Mouse (Mus musculus): ENCODE results near the gene Mamdc2. TPM values are rescaled to one million over a fixed set of nuclear protein-coding genes. Genes with fewer than 3 reads are reported as not detected.

Gene Mamdc2
- polyA plus RNA-seq, 1 experiment from 2014 or later = 0.89 TPM

DNA sequence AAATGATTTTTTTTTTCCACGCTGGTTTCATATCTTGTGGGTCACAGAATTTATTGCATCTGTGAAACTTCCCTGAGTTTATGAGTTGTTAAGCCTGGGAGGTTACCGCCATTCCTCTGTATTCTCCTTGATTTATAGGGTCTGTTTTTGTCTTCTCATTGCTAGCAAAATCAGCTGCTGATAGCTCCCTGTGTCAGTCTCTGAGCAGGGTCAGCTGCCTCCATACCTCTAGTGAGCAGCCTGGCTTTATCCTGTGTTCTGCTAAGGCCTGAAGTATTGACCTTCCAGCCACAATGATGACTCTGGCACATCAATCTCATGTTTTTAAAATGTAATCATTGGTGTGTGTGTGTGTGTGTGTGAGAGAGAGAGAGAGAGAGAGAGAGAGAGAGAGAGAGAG lies 98.3 kb downstream of the Mamdc2 start:
- Histone ChIP-seq H3K9me3 (ENCODE audit: low read length) (no peaks in the 10 kb centered on the region), H3K27me3 (ENCODE audit: insufficient read depth, low read length) (no peaks in the 10 kb centered on the region), H3K4me3 (ENCODE audit: low read depth, low read length) (no peak overlapping the region), H3K4me1 (ENCODE audit: insufficient read depth) (no peaks in the 10 kb centered on the region), H3K4me2 (ENCODE audit: low read depth, low read length) (no peak overlapping the region), H3K27ac (ENCODE audit: low read depth) (no peak overlapping the region), H3K9ac (replicated peaks) (no peak overlapping the region), H3K36me3 (replicated peaks; ENCODE audit: insufficient read depth, low read length) (no peaks in the 10 kb centered on the region)
- DNase-seq (no peak), ATAC-seq (no peak)
- WGBS (ENCODE audit: insufficient replicate concordance) = 76% methylated on average over 2 of the region's 2 CpGs
- TF ChIP-seq EP300 (IDR thresholded peaks at IDR 0.05; ENCODE audit: low read depth) (no peak), CTCF (IDR thresholded peaks at IDR 0.05; ENCODE audit: low read depth) (no peak)

DNA sequence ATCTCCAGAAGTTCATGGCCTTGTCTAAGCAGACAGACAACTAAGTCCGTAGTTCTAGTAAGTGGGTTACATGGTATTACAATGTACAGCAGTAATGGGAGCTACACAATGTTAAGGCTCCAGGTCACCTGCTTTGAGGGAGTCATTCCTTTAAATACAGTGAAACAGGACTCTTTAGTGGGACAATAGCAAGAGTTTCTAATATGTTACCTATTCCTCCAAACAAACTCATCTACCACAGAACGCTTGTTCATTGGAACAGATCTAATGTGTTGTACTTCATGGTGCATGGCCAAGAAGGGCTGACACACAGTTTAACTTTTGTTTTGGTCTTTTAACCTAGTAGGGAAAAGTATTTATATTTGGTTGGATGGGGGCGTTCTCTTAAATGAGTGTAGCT lies 105.5 kb downstream of the Mamdc2 start:
- H3K27ac ChIP-seq (ENCODE audit: low read depth) = no peak overlapping the region
- TF ChIP-seq CTCF (IDR thresholded peaks at IDR 0.05; ENCODE audit: low read depth) (no peak), EP300 (IDR thresholded peaks at IDR 0.05; ENCODE audit: low read depth) (no peak)
- no peak overlapping the region for H3K4me2 ChIP-seq (ENCODE audit: low read depth, low read length)
- DNase-seq = no peak
- H3K36me3 ChIP-seq (replicated peaks; ENCODE audit: insufficient read depth, low read length) = no peaks in the 10 kb centered on the region
- H3K27me3 ChIP-seq (ENCODE audit: insufficient read depth, low read length) = no peaks in the 10 kb centered on the region
- no peaks in the 10 kb centered on the region for H3K4me1 ChIP-seq (ENCODE audit: insufficient read depth)
- no peak for ATAC-seq
- no peak overlapping the region for H3K4me3 ChIP-seq (ENCODE audit: low read depth, low read length)
- 78% methylated on average over 3 of the region's 3 CpGs for WGBS (ENCODE audit: insufficient replicate concordance)
- H3K9me3 ChIP-seq (ENCODE audit: low read length) = no peaks in the 10 kb centered on the region
- H3K9ac ChIP-seq (replicated peaks) = no peak overlapping the region

DNA sequence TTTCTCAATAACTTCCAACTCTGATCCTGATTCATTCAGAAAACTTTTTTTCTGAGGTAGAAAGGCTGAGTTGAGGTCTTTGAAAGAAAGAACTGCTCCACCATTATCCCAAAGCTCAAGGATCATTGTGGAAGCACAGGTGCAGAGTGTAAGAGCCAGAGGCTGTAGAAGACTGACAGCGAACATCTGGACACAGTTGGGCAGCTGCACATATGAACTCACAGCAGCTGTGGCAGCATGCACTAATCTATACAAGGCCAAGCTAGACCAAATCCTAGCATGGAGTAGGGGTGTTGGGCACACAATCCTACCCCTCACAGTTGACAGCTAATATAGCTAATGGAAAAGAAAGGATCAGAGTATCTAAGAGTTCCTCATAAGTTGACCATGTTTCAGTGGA lies 115.4 kb downstream of the Mamdc2 start:
- no peak for DNase-seq
- Histone ChIP-seq H3K27ac (ENCODE audit: low read depth) (no peak overlapping the region), H3K4me2 (ENCODE audit: low read depth, low read length) (no peak overlapping the region), H3K36me3 (replicated peaks; ENCODE audit: insufficient read depth, low read length) (no peaks in the 10 kb centered on the region), H3K27me3 (ENCODE audit: insufficient read depth, low read length) (no peaks in the 10 kb centered on the region), H3K9me3 (ENCODE audit: low read length) (no peaks in the 10 kb centered on the region), H3K9ac (replicated peaks) (no peak overlapping the region), H3K4me1 (ENCODE audit: insufficient read depth) (no peaks in the 10 kb centered on the region), H3K4me3 (ENCODE audit: low read depth, low read length) (no peak overlapping the region)
- TF ChIP-seq CTCF (IDR thresholded peaks at IDR 0.05; ENCODE audit: low read depth) = no peak
- no peak for TF ChIP-seq EP300 (IDR thresholded peaks at IDR 0.05; ENCODE audit: low read depth)
- no peak for ATAC-seq
- 84% methylated on average over 1 of the region's 1 CpGs for WGBS (ENCODE audit: insufficient replicate concordance)

GRCm38 (mm10) chr19:23330842-23331241 lies 117.4 kb downstream of the Mamdc2 start:
- Histone ChIP-seq H3K9me3 (ENCODE audit: low read length) (no peaks in the 10 kb centered on the region), H3K27ac (ENCODE audit: low read depth) (no peak overlapping the region), H3K9ac (replicated peaks) (no peak overlapping the region), H3K27me3 (ENCODE audit: insufficient read depth, low read length) (no peaks in the 10 kb centered on the region), H3K4me3 (ENCODE audit: low read depth, low read length) (no peak overlapping the region), H3K36me3 (replicated peaks; ENCODE audit: insufficient read depth, low read length) (no peaks in the 10 kb centered on the region), H3K4me2 (ENCODE audit: low read depth, low read length) (no peak overlapping the region), H3K4me1 (ENCODE audit: insufficient read depth) (no peaks in the 10 kb centered on the region)
- DNase-seq = no peak
- TF ChIP-seq CTCF (IDR thresholded peaks at IDR 0.05; ENCODE audit: low read depth) = no peak
- no peak for TF ChIP-seq EP300 (IDR thresholded peaks at IDR 0.05; ENCODE audit: low read depth)
- 60% methylated on average over 6 of the region's 6 CpGs for WGBS (ENCODE audit: insufficient replicate concordance)
- no peak for ATAC-seq

- no peak overlapping the region for H3K27ac ChIP-seq (ENCODE audit: low read depth)
- no peak overlapping the region for H3K4me3 ChIP-seq (ENCODE audit: low read depth, low read length)
- no peaks in the 10 kb centered on the region for H3K9me3 ChIP-seq (ENCODE audit: low read length)
- no peak overlapping the region for H3K9ac ChIP-seq (replicated peaks)
- TF ChIP-seq EP300 (IDR thresholded peaks at IDR 0.05; ENCODE audit: low read depth) = no peak
- TF ChIP-seq CTCF (IDR thresholded peaks at IDR 0.05; ENCODE audit: low read depth) = no peak
- no peaks in the 10 kb centered on the region for H3K27me3 ChIP-seq (ENCODE audit: insufficient read depth, low read length)
- DNase-seq (no peak), ATAC-seq (no peak)
- 80% methylated on average over 2 of the region's 2 CpGs for WGBS (ENCODE audit: insufficient replicate concordance)
- H3K4me2 ChIP-seq (ENCODE audit: low read depth, low read length) = no peak overlapping the region
- no peaks in the 10 kb centered on the region for H3K4me1 ChIP-seq (ENCODE audit: insufficient read depth)
- no peaks in the 10 kb centered on the region for H3K36me3 ChIP-seq (replicated peaks; ENCODE audit: insufficient read depth, low read length)
Measured at GRCm38 (mm10) chr19:23329346-23329745, 118.9 kb downstream of the Mamdc2 start.

DNA sequence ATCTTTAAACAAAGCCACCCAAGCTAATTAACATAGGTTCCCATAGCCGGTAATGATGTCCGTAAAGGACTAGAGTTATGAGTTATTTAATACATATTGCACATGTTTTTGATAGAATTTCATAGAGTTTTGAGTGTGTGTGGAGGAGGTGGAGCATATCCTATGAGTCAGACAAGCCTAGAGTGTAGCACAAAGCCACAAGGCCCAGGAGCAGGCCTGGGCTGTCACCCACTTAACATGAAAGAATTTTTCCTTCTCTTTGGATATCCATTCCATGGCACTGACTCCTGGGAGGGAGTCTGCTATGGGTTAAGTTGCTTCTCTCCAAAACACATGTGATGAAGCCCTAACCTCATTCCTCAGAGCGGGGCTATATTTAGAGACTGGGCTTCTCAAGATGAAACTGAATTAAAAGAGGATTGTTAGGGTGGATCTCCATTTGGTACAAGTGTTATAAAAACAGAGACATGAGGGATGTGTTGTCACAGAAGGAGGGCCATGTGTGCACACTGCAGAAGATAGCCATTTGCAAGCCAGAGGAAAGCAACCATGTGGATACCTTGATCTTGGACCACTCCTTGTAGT lies 121.1 kb downstream of the Mamdc2 start:
- TF ChIP-seq EP300 (IDR thresholded peaks at IDR 0.05; ENCODE audit: low read depth) = no peak
- no peak for TF ChIP-seq CTCF (IDR thresholded peaks at IDR 0.05; ENCODE audit: low read depth)
- Histone ChIP-seq H3K27ac (ENCODE audit: low read depth) (no peak overlapping the region), H3K36me3 (replicated peaks; ENCODE audit: insufficient read depth, low read length) (no peaks in the 10 kb centered on the region), H3K4me2 (ENCODE audit: low read depth, low read length) (no peak overlapping the region), H3K4me1 (ENCODE audit: insufficient read depth) (no peaks in the 10 kb centered on the region), H3K9me3 (ENCODE audit: low read length) (no peaks in the 10 kb centered on the region), H3K4me3 (ENCODE audit: low read depth, low read length) (no peak overlapping the region), H3K9ac (replicated peaks) (no peak overlapping the region), H3K27me3 (ENCODE audit: insufficient read depth, low read length) (no peaks in the 10 kb centered on the region)
- WGBS (ENCODE audit: insufficient replicate concordance) = 87% methylated on average over 3 of the region's 3 CpGs
- DNase-seq (no peak), ATAC-seq (no peak)

- Histone ChIP-seq H3K4me1 (ENCODE audit: insufficient read depth) (no peaks in the 10 kb centered on the region), H3K4me3 (ENCODE audit: low read depth, low read length) (no peak overlapping the region), H3K4me2 (ENCODE audit: low read depth, low read length) (no peak overlapping the region), H3K9ac (replicated peaks) (no peak overlapping the region), H3K36me3 (replicated peaks; ENCODE audit: insufficient read depth, low read length) (no peaks in the 10 kb centered on the region), H3K9me3 (ENCODE audit: low read length) (no peaks in the 10 kb centered on the region), H3K27me3 (ENCODE audit: insufficient read depth, low read length) (no peaks in the 10 kb centered on the region), H3K27ac (ENCODE audit: low read depth) (no peak overlapping the region)
- WGBS (ENCODE audit: insufficient replicate concordance) = 32% methylated on average over 3 of the region's 3 CpGs
- DNase-seq (no peak), ATAC-seq (no peak)
- TF ChIP-seq EP300 (IDR thresholded peaks at IDR 0.05; ENCODE audit: low read depth) (no peak), CTCF (IDR thresholded peaks at IDR 0.05; ENCODE audit: low read depth) (no peak)
Measured at GRCm38 (mm10) chr19:23323107-23323506, 125.1 kb downstream of the Mamdc2 start.
